Mouse (Mus musculus) brain, embryonic 14.5 days (tissue): Measurements from ENCODE around the gene G0s2.

Experiments used
- CTCF ChIP-seq: fragments of 200-500 bp; IDR thresholded peaks from 2 replicates; pipeline ENCODE4 v1.5.1; 2012; ENCODE audit warnings: inconsistent platforms, mild to moderate bottlenecking, moderate library complexity, borderline replicate concordance; ENCODE audit not compliant: insufficient read depth, insufficient read length; ENCODE audit errors: extremely low read depth
- POLR2A ChIP-seq: fragments of 200-500 bp; IDR thresholded peaks from 2 replicates; pipeline ENCODE4 v1.6.1; 2012; ENCODE audit warnings: mild to moderate bottlenecking, inconsistent platforms, borderline replicate concordance; ENCODE audit not compliant: poor library complexity, insufficient read depth, insufficient read length, severe bottlenecking; ENCODE audit errors: extremely low read depth

DNA sequence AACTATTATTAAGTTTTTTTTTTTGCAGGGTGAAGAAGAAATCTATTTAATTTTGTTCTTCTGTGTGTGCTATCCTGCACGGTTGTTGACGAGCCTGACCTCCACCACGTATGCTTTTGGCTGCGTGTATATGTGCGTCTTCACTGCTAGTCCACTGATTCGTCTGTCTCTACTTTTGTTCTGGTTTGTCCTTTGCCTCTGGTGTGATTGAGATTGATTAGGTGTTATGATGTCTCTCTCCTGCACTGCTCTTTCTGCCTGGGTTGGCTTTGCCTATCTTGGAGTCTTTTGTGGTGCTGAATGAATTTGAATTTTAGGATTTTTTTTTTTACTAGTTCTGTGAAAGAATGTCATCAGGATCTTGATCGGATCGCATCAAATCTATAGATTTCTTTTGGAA lies 18.0 kb downstream of the G0s2 start:
- TF ChIP-seq CTCF (no peak), POLR2A (no peak)
